Mouse (Mus musculus): ENCODE data around the gene Glb1. TPM values are rescaled to one million over a fixed set of nuclear protein-coding genes. Genes with fewer than 3 reads are reported as not detected.

Gene Glb1
- polyA plus RNA-seq, 1 experiment from 2014 or later = 81.0 TPM

DNA sequence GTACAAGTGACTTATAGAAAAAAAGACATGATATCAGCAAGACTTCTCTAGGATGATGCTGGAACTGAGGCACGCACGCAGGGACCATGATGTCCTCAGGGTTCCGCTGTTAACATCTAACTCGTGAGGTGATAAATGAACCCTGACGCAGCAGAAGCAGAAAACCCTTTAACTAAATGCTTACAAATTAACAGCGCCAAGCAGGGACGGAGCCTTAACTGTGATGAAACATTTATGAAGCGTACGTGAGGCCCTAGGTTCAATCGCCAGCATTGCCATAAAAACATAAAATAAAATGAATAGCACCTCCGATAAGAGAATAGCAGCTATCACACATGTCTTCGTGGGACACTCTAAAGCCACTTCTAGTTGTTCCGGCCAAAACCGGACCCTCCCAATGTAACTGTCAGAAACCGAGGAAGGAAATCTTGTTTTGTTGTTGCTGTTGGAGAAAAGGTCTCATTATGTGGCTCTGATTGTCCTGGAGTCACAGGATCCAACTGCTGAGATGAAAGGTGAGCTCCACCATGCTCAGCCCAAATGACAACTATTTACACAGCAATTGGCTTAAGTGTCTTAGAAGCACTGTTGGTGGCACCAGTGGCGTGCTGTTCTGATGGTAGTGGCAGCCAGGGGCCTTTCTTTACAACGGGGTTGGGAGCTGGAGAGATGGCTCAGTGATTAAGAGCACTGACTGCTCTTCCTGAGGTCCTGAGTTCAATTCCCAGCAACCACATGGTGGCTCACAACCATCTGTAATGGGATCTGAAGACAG, 17.8 kb upstream of the Glb1 start:
- Histone ChIP-seq H3K4me3 (ENCODE audit: low read length) (no peak overlapping the region), H3K36me3 (ENCODE audit: insufficient read depth, low read length) (peaks cover 42% of the 10 kb centered on the region), H3K27me3 (ENCODE audit: insufficient read depth, low read length) (no peaks in the 10 kb centered on the region), H3K4me1 (ENCODE audit: insufficient read depth, low read length) (0 out of 2 replicates have a peak, but pooled peaks cover 3% of the 10 kb centered on the region), H3K9ac (replicated peaks; ENCODE audit: low read length) (no peak overlapping the region), H3K27ac (ENCODE audit: low read length) (0 out of 2 replicates have a peak overlapping the region, but pooled peaks have one; percentile 34), H3K4me2 (replicated peaks; ENCODE audit: low read depth, low read length) (no peak overlapping the region), H3K9me3 (ENCODE audit: low read length) (no peaks in the 10 kb centered on the region)
- ATAC-seq (ENCODE audit: low FRiP score, low TSS enrichment) = no peak
- WGBS = 59% methylated on average over 17 of the region's 17 CpGs

DNA sequence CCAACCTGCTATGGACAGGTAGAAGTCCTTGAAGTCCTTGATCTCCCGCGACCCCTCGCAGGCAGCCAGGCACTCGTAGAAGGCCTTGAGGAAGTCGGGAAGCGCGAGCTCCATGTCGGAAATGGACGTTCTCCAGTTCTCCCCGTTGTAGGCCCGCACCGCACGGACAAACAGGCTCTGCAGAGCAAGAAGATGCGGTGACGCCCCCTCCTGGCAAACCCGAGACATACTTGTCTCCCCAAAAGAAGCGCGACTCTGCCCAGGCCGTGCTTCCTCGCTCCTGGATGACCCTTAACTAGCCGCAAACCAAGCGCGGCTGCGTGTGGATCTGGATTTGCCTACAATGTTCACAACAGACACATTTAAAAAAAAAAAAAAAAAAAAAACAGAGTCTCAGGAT, 16.2 kb upstream of the Glb1 start:
- Histone ChIP-seq H3K27ac (ENCODE audit: low read length) (no peak overlapping the region), H3K9ac (replicated peaks; ENCODE audit: low read length) (no peak overlapping the region), H3K9me3 (ENCODE audit: low read length) (no peaks in the 10 kb centered on the region), H3K36me3 (ENCODE audit: insufficient read depth, low read length) (peaks cover 35% of the 10 kb centered on the region), H3K4me1 (ENCODE audit: insufficient read depth, low read length) (peaks cover 14% of the 10 kb centered on the region), H3K4me2 (replicated peaks; ENCODE audit: low read depth, low read length) (no peak overlapping the region), H3K4me3 (ENCODE audit: low read length) (no peak overlapping the region), H3K27me3 (ENCODE audit: insufficient read depth, low read length) (no peaks in the 10 kb centered on the region)
- 94% methylated on average over 24 of the region's 24 CpGs for WGBS
- no peak for ATAC-seq (ENCODE audit: low FRiP score, low TSS enrichment)

DNA sequence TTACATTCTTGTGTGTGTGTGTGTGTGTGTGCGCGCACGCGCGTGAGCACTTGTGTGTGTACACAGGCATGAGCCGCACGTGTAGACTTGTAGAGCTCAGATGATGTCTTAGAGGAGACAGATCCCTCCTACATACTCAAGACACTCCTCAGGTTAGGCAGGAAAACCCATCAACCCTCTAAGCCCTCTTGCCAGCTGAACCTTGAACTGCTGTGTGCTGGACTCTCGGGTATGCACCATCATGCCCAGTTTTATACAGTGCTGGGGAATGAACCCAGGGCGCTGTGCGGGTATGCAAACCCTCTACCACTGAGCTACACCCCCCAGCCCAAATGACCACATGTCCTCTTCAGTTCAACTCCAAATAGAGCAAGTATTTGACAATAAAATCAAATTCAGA, 15.7 kb upstream of the Glb1 start:
- Histone ChIP-seq H3K27me3 (ENCODE audit: insufficient read depth, low read length) (no peaks in the 10 kb centered on the region), H3K27ac (ENCODE audit: low read length) (no peak overlapping the region), H3K9ac (replicated peaks; ENCODE audit: low read length) (no peak overlapping the region), H3K36me3 (ENCODE audit: insufficient read depth, low read length) (peaks cover 30% of the 10 kb centered on the region), H3K4me2 (replicated peaks; ENCODE audit: low read depth, low read length) (no peak overlapping the region), H3K4me3 (ENCODE audit: low read length) (no peak overlapping the region), H3K9me3 (ENCODE audit: low read length) (no peaks in the 10 kb centered on the region), H3K4me1 (ENCODE audit: insufficient read depth, low read length) (peaks cover 14% of the 10 kb centered on the region)
- ATAC-seq (ENCODE audit: low FRiP score, low TSS enrichment) = no peak
- WGBS = 95% methylated on average over 10 of the region's 10 CpGs

DNA sequence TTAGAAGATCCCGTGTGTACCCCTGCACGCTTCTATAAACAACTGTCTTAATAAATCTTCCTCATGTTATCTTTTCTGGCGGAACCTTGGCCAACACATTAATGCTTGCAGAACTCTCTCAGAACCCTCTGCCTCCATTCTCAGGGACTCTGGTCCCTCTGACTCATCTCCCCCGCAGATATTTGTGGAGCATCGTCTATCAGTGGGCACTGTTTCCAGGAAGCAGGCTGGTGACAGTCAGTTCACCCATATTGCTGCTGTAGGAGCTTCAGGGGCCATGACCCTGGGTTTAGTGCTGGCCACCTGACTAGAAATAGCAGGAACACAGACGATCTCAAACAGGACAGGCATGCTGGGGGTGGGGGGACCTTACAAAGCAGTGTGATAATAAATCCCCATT, 13.8 kb upstream of the Glb1 start:
- no peak overlapping the region for H3K9ac ChIP-seq (replicated peaks; ENCODE audit: low read length)
- H3K4me3 ChIP-seq (ENCODE audit: low read length) = no peak overlapping the region
- no peaks in the 10 kb centered on the region for H3K9me3 ChIP-seq (ENCODE audit: low read length)
- H3K36me3 ChIP-seq (ENCODE audit: insufficient read depth, low read length) = peaks cover 28% of the 10 kb centered on the region
- no peak overlapping the region for H3K4me2 ChIP-seq (replicated peaks; ENCODE audit: low read depth, low read length)
- no peak for ATAC-seq (ENCODE audit: low FRiP score, low TSS enrichment)
- peaks cover 19% of the 10 kb centered on the region for H3K4me1 ChIP-seq (ENCODE audit: insufficient read depth, low read length)
- no peaks in the 10 kb centered on the region for H3K27me3 ChIP-seq (ENCODE audit: insufficient read depth, low read length)
- WGBS = 38% methylated on average over 6 of the region's 6 CpGs
- H3K27ac ChIP-seq (ENCODE audit: low read length) = no peak overlapping the region

DNA sequence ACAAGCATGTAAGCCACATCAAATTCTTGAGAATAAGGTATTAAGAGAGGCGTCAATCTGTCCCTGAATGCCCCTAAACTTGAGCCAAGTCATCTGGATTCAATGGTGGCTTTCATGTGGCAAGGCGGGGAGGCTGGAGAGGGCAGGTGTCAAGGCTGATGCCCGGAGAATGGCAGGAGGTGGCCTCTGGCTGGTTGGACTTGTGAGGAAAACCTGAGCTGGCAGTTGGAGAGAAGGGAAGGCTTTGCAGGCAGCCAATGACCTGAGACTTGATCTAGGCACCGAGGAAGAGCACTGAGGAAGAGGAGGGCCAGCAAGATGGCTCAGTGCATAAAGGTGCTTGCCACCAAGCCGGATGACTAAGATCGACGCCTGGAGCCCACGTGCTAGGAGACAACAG, 12.6 kb upstream of the Glb1 start:
- no peak overlapping the region for H3K4me3 ChIP-seq (ENCODE audit: low read length)
- 81% methylated on average over 8 of the region's 8 CpGs for whole genome bisulfite sequencing
- no peaks in the 10 kb centered on the region for H3K9me3 ChIP-seq (ENCODE audit: low read length)
- no peak overlapping the region; the same call in 1 of the 2 replicates for H3K9ac ChIP-seq (replicated peaks; ENCODE audit: low read length)
- no peaks in the 10 kb centered on the region for H3K27me3 ChIP-seq (ENCODE audit: insufficient read depth, low read length)
- no peak overlapping the region for H3K4me2 ChIP-seq (replicated peaks; ENCODE audit: low read depth, low read length)
- peaks cover 19% of the 10 kb centered on the region for H3K4me1 ChIP-seq (ENCODE audit: insufficient read depth, low read length)
- no peak for ATAC-seq (ENCODE audit: low FRiP score, low TSS enrichment)
- no peak overlapping the region for H3K27ac ChIP-seq (ENCODE audit: low read length)
- H3K36me3 ChIP-seq (ENCODE audit: insufficient read depth, low read length) = peaks cover 20% of the 10 kb centered on the region

DNA sequence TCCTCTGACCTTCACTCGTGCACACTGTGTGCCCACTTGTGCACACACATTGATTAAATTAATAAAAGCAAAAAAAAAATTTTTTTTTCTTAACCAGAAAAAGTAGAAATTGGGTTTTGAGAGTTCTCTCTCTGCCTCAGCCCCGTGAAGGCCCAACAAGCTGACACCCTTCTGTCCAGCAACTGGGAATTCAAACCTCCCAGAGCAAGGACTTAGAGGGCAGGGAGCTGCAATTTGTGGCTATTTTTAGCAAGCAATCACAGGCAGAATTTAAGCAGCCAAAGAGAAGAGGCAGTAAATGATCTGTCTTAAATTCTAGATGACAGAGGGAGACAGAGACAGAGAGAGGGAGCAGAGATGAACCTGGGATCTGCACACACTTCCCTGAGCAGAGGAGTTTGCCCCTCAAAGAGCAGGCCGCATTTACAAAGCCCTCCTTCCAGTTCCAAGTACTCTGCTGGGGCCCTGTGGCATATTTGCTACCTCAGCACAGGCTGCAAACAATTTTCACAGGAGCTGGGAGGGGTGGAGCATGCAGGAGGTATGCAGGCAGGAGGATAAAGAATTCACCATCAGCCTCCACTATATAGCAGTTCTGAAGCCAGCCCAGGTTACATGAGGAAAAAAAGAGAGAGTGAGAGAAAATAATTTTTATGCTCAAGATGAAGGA, 12.0 kb upstream of the Glb1 start:
- peaks cover 17% of the 10 kb centered on the region for H3K36me3 ChIP-seq (ENCODE audit: insufficient read depth, low read length)
- H3K27ac ChIP-seq (ENCODE audit: low read length) = peak overlapping the region; percentile 65
- no peaks in the 10 kb centered on the region for H3K27me3 ChIP-seq (ENCODE audit: insufficient read depth, low read length)
- 0 out of 2 replicates have a peak, but pooled peaks have one; percentile 0 for ATAC-seq (ENCODE audit: low FRiP score, low TSS enrichment)
- WGBS = 70% methylated on average over 3 of the region's 3 CpGs
- no peak overlapping the region; the same call in 1 of the 2 replicates for H3K9ac ChIP-seq (replicated peaks; ENCODE audit: low read length)
- H3K4me3 ChIP-seq (ENCODE audit: low read length) = no peak overlapping the region
- no peaks in the 10 kb centered on the region for H3K9me3 ChIP-seq (ENCODE audit: low read length)
- peaks cover 19% of the 10 kb centered on the region for H3K4me1 ChIP-seq (ENCODE audit: insufficient read depth, low read length)
- H3K4me2 ChIP-seq (replicated peaks; ENCODE audit: low read depth, low read length) = no peak overlapping the region; the same call in 1 of the 2 replicates

DNA sequence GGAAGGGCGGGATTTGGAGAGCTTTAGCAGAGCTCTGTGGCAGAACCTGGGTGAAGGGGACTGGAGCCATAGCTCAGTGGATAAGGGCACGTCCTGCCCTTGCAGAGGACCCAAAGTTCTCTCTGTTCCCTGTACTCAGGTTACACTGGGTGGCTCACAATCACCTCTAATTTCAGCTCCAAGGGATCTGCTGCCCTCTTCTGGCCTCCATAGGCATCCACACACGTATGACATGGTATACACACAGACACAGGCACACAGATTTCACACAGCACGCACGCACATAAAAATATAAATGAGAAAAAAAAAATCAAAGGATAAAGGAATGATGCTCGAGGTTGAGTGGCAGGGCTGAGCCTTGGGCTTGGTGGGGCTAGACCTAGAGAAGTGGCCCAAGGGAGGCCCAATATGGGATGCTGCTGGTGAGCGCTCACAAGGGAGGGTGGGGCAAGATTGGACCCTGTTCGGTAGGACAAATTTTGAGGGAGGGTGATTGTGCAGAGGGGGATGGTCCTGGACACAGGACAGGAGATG, 11.4 kb upstream of the Glb1 start:
- H3K36me3 ChIP-seq (ENCODE audit: insufficient read depth, low read length) = peaks cover 13% of the 10 kb centered on the region
- H3K4me3 ChIP-seq (ENCODE audit: low read length) = peak overlapping the region; percentile 83
- peak overlapping the region; percentile 95 for H3K27ac ChIP-seq (ENCODE audit: low read length)
- peaks cover 19% of the 10 kb centered on the region for H3K4me1 ChIP-seq (ENCODE audit: insufficient read depth, low read length)
- H3K4me2 ChIP-seq (replicated peaks; ENCODE audit: low read depth, low read length) = peak overlapping the region; percentile 71
- no peaks in the 10 kb centered on the region for H3K9me3 ChIP-seq (ENCODE audit: low read length)
- peak overlapping the region; percentile 92; the same call in 1 of the 2 replicates for H3K9ac ChIP-seq (replicated peaks; ENCODE audit: low read length)
- no peaks in the 10 kb centered on the region for H3K27me3 ChIP-seq (ENCODE audit: insufficient read depth, low read length)
- ATAC-seq (ENCODE audit: low FRiP score, low TSS enrichment) = peak; percentile 30
- 77% methylated on average over 8 of the region's 8 CpGs for WGBS

DNA sequence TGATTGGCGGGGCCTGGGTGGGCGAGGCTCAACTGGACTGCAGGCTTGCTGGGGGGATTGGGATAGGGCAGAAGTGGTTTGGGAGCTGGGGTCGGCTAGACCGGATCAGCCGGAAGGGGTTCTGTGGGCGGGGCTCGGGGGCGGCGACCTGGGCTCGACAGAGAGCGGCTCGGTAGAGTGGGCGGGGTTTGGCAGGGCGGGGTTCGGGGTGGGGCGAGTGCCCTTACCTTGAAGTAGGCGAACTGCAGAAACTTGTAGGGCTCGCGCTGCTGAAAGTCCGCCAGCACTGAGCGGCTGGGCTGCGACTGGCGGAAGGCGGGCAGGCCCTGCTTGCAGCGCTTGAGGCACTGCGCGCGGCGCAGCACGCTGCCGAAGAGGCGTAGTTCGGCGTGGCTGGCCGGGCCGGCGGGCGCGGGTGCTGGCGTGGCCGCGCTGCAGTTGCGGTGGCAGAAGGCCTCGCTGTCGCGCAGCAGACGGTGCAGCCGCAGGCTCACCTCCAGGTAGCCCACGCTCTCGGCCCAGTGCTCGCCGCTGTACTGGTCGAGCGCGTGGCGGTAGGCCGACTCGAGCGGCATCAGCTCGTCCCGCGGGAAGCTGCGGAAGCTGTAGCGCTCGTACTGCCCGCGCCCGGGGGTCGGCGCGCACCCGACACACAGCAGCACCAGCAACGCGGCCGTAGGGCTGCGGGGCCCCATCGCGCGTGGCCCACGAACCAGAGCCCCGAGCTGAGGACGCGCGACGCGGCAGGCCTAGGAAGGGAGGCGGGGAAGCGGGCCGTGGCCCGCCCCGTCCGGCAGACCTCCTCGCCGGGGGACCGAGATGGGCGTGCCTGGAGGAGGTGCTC, 10.7 kb upstream of the Glb1 start, which contains the start of gene Crtap:
Gene Crtap, minus strand, starts transcription at position 771 of the 844 bp plus-strand sequence.
- ATAC-seq (ENCODE audit: low FRiP score, low TSS enrichment) = peak; percentile 90
- peak within 1 kb of the TSS; percentile 83 for H3K4me3 ChIP-seq (ENCODE audit: low read length)
- 0 out of 2 replicates have a peak, but pooled peaks cover 9% of the 10 kb centered on the region for H3K36me3 ChIP-seq (ENCODE audit: insufficient read depth, low read length)
- H3K9ac ChIP-seq (replicated peaks; ENCODE audit: low read length) = peak within 1 kb of the TSS; percentile 92
- H3K9me3 ChIP-seq (ENCODE audit: low read length) = no peaks in the 10 kb centered on the region
- H3K4me2 ChIP-seq (replicated peaks; ENCODE audit: low read depth, low read length) = peak within 1 kb of the TSS; percentile 71
- peak within 1 kb of the TSS; percentile 95 for H3K27ac ChIP-seq (ENCODE audit: low read length)
- H3K27me3 ChIP-seq (ENCODE audit: insufficient read depth, low read length) = no peaks in the 10 kb centered on the region
- peaks cover 19% of the 10 kb centered on the region for H3K4me1 ChIP-seq (ENCODE audit: insufficient read depth, low read length)
- 1% methylated on average over 87 of the region's 96 CpGs for WGBS

DNA sequence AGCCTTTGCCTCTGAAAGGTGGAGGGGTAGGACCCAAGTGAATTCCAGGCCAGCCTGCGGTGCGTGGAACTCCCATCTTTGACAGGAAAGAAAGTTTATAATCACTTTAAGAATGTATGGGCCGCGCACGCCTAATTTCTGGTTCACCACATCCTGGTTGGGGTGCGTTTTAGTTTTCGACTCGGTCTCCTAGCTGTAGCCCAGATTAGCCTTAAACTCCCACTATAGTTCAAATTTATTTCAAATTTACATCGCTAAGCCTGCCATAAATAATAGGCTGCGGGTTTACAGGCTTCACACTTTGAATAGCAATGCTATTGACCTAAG, 10.2 kb upstream of the Glb1 start:
- no peaks in the 10 kb centered on the region for H3K9me3 ChIP-seq (ENCODE audit: low read length)
- H3K4me1 ChIP-seq (ENCODE audit: insufficient read depth, low read length) = peaks cover 19% of the 10 kb centered on the region
- H3K4me3 ChIP-seq (ENCODE audit: low read length) = peak overlapping the region; percentile 83
- H3K36me3 ChIP-seq (ENCODE audit: insufficient read depth, low read length) = 0 out of 2 replicates have a peak, but pooled peaks cover 4% of the 10 kb centered on the region
- ATAC-seq (ENCODE audit: low FRiP score, low TSS enrichment) = no peak
- H3K27ac ChIP-seq (ENCODE audit: low read length) = no peak overlapping the region
- H3K27me3 ChIP-seq (ENCODE audit: insufficient read depth, low read length) = no peaks in the 10 kb centered on the region
- WGBS = 2% methylated on average over 10 of the region's 10 CpGs
- peak overlapping the region; percentile 92 for H3K9ac ChIP-seq (replicated peaks; ENCODE audit: low read length)
- peak overlapping the region; percentile 71 for H3K4me2 ChIP-seq (replicated peaks; ENCODE audit: low read depth, low read length)

Measured in kidney, embryonic 16.5 days (tissue).